8 mouse cellular contexts compared by ENCODE assay signal in the genomic region with DNA sequence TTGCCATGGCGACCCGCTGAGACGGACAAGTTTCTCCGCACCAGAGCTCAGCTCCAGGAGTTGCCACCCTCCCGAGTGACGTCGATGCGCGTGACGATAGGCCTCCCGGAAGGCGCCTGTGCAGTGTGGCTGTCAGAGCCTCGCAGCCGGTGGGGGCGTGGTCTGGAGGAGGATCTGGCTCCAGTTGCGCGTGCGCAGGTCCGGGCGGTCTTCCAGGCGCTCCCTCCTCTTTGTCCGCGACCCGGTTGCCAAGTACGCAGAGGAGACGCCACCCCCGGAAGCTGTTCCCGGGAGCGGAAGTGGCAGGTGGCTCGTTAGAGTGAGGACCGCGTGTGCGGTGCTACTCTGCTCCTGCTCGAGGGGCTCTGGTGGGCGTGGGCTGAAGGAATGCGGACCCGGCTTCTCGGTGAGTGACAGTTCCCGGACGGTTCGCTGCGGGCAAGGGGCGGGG. TPM values are rescaled to one million over a fixed set of nuclear protein-coding genes. Genes with fewer than 3 reads are reported as not detected.
DNase-seq lines count a peak whose midpoint lies in the region; ATAC-seq and TF ChIP-seq lines count a peak whose summit lies in the region.

No protein-coding gene starts in this region.

- in situ Hi-C loops in ES-E14 (cut with MboI; ENCODE audit: low sequenced_read_pairs in 2 of 2, unreplicated experiment in 2 of 2), result no loop called here

- peak overlapping the region; percentile 40 for H3K9ac ChIP-seq in ES-E14 (ENCODE audit: insufficient read depth, low read depth, low read length, poor library complexity, severe bottlenecking)
- H3K9ac ChIP-seq in forebrain, embryonic 15.5 days (replicated peaks), result peak overlapping the region; percentile 28

- peak; percentile 54; the same call in 1 of the 2 replicates for TF ChIP-seq POLR2A in lung, adult 2 months (IDR thresholded peaks at IDR 0.05; ENCODE audit: borderline replicate concordance, extremely low read depth, low read depth, low read length)

- no peak for TF ChIP-seq CTCF in lung, adult 2 months (IDR thresholded peaks at IDR 0.05; ENCODE audit: insufficient read depth, low read length)

- intact Hi-C loops in heart, postnatal 25 days (cut with DNase I), result loop anchor here (5.0 to 10.0 kb wide), 2 partner anchors 397 to 650 kb away; partner anchors contain the start of genes Dhx38, Txnl4b and Vac14

- whole genome bisulfite sequencing in forebrain, embryonic 15.5 days, result under 1% methylated on average over 41 of the region's 43 CpGs
- WGBS in lung, adult 2 months, result under 1% methylated on average over 43 of the region's 43 CpGs

- H3K4me2 ChIP-seq in forebrain, embryonic 15.5 days (replicated peaks), result peak overlapping the region; percentile 50

- H3K27me3 ChIP-seq in forebrain, embryonic 15.5 days, result no peaks in the 10 kb centered on the region

- H3K27ac ChIP-seq in ES-E14 (ENCODE audit: insufficient read depth, low read depth, low read length, poor library complexity, severe bottlenecking), result no peak overlapping the region
- peak overlapping the region; percentile 64 for H3K27ac ChIP-seq in forebrain, embryonic 15.5 days (replicated peaks)

- H3K4me1 ChIP-seq in ES-E14 (ENCODE audit: control insufficient read depth in 2 of 2, insufficient read depth in 2 of 2, low read length in 2 of 2, poor library complexity in 1 of 2), result no peaks in the 10 kb centered on the region; a peak in 1 of 4 replicates
- peaks cover 25% of the 10 kb centered on the region for H3K4me1 ChIP-seq in forebrain, embryonic 15.5 days
- H3K4me1 ChIP-seq in lung, adult 2 months (ENCODE audit: control insufficient read depth, insufficient read depth, low read length), result peaks cover 2% of the 10 kb centered on the region; the same call in 1 of the 2 replicates

- peak; percentile 100 for ATAC-seq in forebrain, embryonic 15.5 days (replicated peaks)
- ATAC-seq in neutrophil, adult 5-6 weeks (ENCODE audit: extremely low read depth, insufficient number of reproducible peaks, low FRiP score, poor library complexity, severe bottlenecking), result peak; percentile 96

- peaks cover 10% of the 10 kb centered on the region for H3K36me3 ChIP-seq in ES-E14 (ENCODE audit: control insufficient read depth, insufficient read depth, low read length, poor library complexity, severe bottlenecking)
- peaks cover 18% of the 10 kb centered on the region for H3K36me3 ChIP-seq in forebrain, embryonic 15.5 days

- peak overlapping the region; percentile 62 to 72 for H3K4me3 ChIP-seq in ES-E14 (ENCODE audit: insufficient read depth in 1 of 2, low read depth in 1 of 2, low read length in 2 of 2, poor library complexity in 1 of 2, severe bottlenecking in 1 of 2)
- H3K4me3 ChIP-seq in forebrain, embryonic 15.5 days, result peak overlapping the region; percentile 56
- peak overlapping the region; percentile 78 for H3K4me3 ChIP-seq in lung, adult 2 months (replicated peaks; ENCODE audit: extremely low read depth, low read depth, low read length)

- DNase-seq in ES-E14 (ENCODE audit: low read depth, low spot score), result peak; percentile 97
- peak; percentile 100 for DNase-seq in cerebellum, adult 11-12 months
- peak; percentile 98 for DNase-seq in heart, postnatal 25 days (ENCODE audit: low spot score)
- DNase-seq in layer of hippocampus, adult 18-20 months (ENCODE audit: low spot score in 2 of 2), result peak; percentile 100
- DNase-seq in lung, adult 2 months, result peak; percentile 99
- peak; percentile 99 for DNase-seq in thymus, adult 18-20 months

- no peaks in the 10 kb centered on the region for H3K9me3 ChIP-seq in ES-E14 (ENCODE audit: control insufficient read depth, insufficient read depth, low read depth, low read length)
- H3K9me3 ChIP-seq in forebrain, embryonic 15.5 days, result no peaks in the 10 kb centered on the region

TF ChIP-seq in ES-E14, 5 proteins besides CTCF, POLR2A, EP300 and RAD21:
- peak; percentile 59; the same call in 1 of the 2 replicates for TF ChIP-seq HCFC1 (IDR thresholded peaks at IDR 0.05; ENCODE audit: borderline replicate concordance, insufficient read depth, low read length)
- TF ChIP-seq ZNF384 (IDR thresholded peaks at IDR 0.05; ENCODE audit: low read depth, low read length), result no peak
- TF ChIP-seq MAFK (IDR thresholded peaks at IDR 0.05; ENCODE audit: insufficient read depth, low read depth, low read length), result no peak

RNA-seq across cellular contexts. Expression of gene Cmtr2, which starts 2.2 kb away (rescaled TPM):
- total RNA-seq in ES-E14 (2012; rRNA removed), result 4.9 and 6.5 TPM in 2 replicates
- polyA plus RNA-seq in forebrain, embryonic 15.5 days (2015; fragmentation: Nextera tagmentation; extraction: Ambion mirVana), result 12.9 and 13.4 TPM in 2 replicates
- 1 to 10 TPM; 2.6 to 2.8 TPM for total RNA-seq in heart, postnatal 25 days (2021)
- total RNA-seq in layer of hippocampus, adult 18-20 months (2021), result 1 to 10 TPM; 6.6 to 7.0 TPM
- 2.5 and 3.4 TPM in 2 replicates for polyA plus RNA-seq in lung, adult 2 months (2012; rRNA removed)
- total RNA-seq in neutrophil, adult 5-6 weeks (2017), result 4.3 and 5.6 TPM in 2 replicates

RNA-seq across cellular contexts. Expression of gene Hydin, which starts 49.1 kb away (rescaled TPM):
- total RNA-seq in ES-E14 (2012; rRNA removed), result 0.79 and 1.0 TPM in 2 replicates
- 0.43 and 0.55 TPM in 2 replicates for polyA plus RNA-seq in forebrain, embryonic 15.5 days (2015; fragmentation: Nextera tagmentation; extraction: Ambion mirVana)
- under 1 TPM; 0.08 TPM for total RNA-seq in heart, postnatal 25 days (2021)
- total RNA-seq in layer of hippocampus, adult 18-20 months (2021), result under 1 TPM; 0.41 to 0.64 TPM
- polyA plus RNA-seq in lung, adult 2 months (2012; rRNA removed), result 2.2 and 2.6 TPM in 2 replicates
- 0.12 TPM in 1 of 2 replicates, not detected in the other for total RNA-seq in neutrophil, adult 5-6 weeks (2017)

RNA-seq across cellular contexts. Expression of gene Calb2, which starts 49.7 kb away (rescaled TPM):
- 2.8 and 3.2 TPM in 2 replicates for total RNA-seq in ES-E14 (2012; rRNA removed)
- 79.6 and 85.9 TPM in 2 replicates for polyA plus RNA-seq in forebrain, embryonic 15.5 days (2015; fragmentation: Nextera tagmentation; extraction: Ambion mirVana)
- not detected for total RNA-seq in heart, postnatal 25 days (2021)
- 10 to 100 TPM; 28.5 to 45.8 TPM for total RNA-seq in layer of hippocampus, adult 18-20 months (2021)
- 0.12 TPM in 1 of 2 replicates, not detected in the other for polyA plus RNA-seq in lung, adult 2 months (2012; rRNA removed)
- not detected in 2 replicates for total RNA-seq in neutrophil, adult 5-6 weeks (2017)
